Mouse (Mus musculus): ENCODE results near the gene Mdm4. TPM values are rescaled to one million over a fixed set of nuclear protein-coding genes. Genes with fewer than 3 reads are reported as not detected.
A peak's percentile ranks its signal among the peaks of the same experiment; 100 is the strongest.
"Not testable (repeated sequence)": the region's sequence is repeated elsewhere in the genome, so short reads cannot be mapped to it uniquely, and the experiment has no call there.

Mdm4 gene
- polyA plus RNA-seq, 1 experiment = 122 TPM

DNA sequence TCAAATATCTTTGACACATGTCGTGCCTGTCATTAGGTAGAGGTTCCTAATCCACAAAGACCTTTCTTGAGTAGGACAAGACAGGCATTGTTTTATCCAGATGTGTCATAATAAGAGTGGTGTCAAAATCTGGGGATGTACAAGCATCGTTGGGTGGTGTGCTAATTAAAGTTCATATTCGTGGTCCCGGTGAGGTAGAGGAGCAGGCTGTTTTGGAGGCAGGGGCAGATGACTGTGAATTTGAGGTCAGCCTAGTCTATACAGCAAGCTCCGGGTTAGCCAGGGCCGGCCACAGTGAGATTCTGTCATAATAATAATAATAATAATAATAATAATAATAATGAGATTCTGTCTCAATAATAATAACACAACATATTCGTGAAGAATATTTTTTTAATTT lies 5.9 kb downstream of the Mdm4 start:
- Histone ChIP-seq H3K4me1 (ENCODE audit: control insufficient read depth, insufficient read depth, low read length) (peaks cover 5% of the 10 kb centered on the region; the same call in 1 of the 2 replicates), H3K27ac (ENCODE audit: insufficient read depth, low read length) (no peak overlapping the region), H3K4me3 (ENCODE audit: insufficient read depth, low read length) (peak overlapping the region; percentile 98)
- TF ChIP-seq CTCF (IDR thresholded peaks at IDR 0.05; ENCODE audit: borderline replicate concordance, insufficient read depth, low read length) (no peak), POLR2A (IDR thresholded peaks at IDR 0.05; ENCODE audit: low read depth, low read length) (no peak)

GRCm38 (mm10) chr1:133023723-133024122 lies 6.6 kb downstream of the Mdm4 start:
- H3K27ac ChIP-seq (ENCODE audit: insufficient read depth, low read length); H3K4me1 ChIP-seq (ENCODE audit: control insufficient read depth, insufficient read depth, low read length): not testable (repeated sequence)
- H3K4me3 ChIP-seq (ENCODE audit: insufficient read depth, low read length) = peak overlapping the region; percentile 20

GRCm38 (mm10) chr1:133021971-133022370 lies 8.4 kb downstream of the Mdm4 start:
- H3K4me3 ChIP-seq (ENCODE audit: insufficient read depth, low read length); H3K4me1 ChIP-seq (ENCODE audit: control insufficient read depth, insufficient read depth, low read length); H3K27ac ChIP-seq (ENCODE audit: insufficient read depth, low read length): not testable (repeated sequence)

GRCm38 (mm10) chr1:133021391-133021790 lies 9.0 kb downstream of the Mdm4 start:
- Histone ChIP-seq H3K4me1 (ENCODE audit: control insufficient read depth, insufficient read depth, low read length) (peaks cover 5% of the 10 kb centered on the region; the same call in 1 of the 2 replicates), H3K27ac (ENCODE audit: insufficient read depth, low read length) (peak overlapping the region; percentile 85), H3K4me3 (ENCODE audit: insufficient read depth, low read length) (no peak overlapping the region)
- no peak for TF ChIP-seq CTCF (IDR thresholded peaks at IDR 0.05; ENCODE audit: borderline replicate concordance, insufficient read depth, low read length)
- TF ChIP-seq POLR2A (IDR thresholded peaks at IDR 0.05; ENCODE audit: low read depth, low read length) = no peak

GRCm38 (mm10) chr1:133020137-133020894 lies 10.0 kb downstream of the Mdm4 start:
- no peak for TF ChIP-seq POLR2A (IDR thresholded peaks at IDR 0.05; ENCODE audit: low read depth, low read length)
- no peak for TF ChIP-seq CTCF (IDR thresholded peaks at IDR 0.05; ENCODE audit: borderline replicate concordance, insufficient read depth, low read length)
- Histone ChIP-seq H3K27ac (ENCODE audit: insufficient read depth, low read length) (peak overlapping the region; percentile 98), H3K4me3 (ENCODE audit: insufficient read depth, low read length) (no peak overlapping the region), H3K4me1 (ENCODE audit: control insufficient read depth, insufficient read depth, low read length) (peaks cover 5% of the 10 kb centered on the region; the same call in 1 of the 2 replicates)

DNA sequence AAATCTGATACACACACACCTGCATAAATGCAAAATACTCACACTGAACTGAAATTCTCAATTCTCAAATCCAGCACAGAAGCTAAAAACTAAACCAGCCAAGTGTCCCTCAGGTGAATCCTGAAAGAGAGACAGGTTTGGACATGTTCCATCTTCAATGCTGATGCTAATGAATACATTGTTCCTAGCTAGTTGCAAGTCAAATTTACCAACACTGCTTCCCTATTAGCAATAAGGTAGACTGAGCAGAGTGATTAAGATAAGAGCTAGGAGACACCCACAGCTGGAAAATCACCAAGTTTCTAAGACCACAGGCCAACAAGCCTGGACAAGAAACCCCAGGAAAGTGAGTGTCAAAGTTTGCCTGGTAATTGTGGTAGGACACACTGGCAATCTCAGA lies 11.0 kb downstream of the Mdm4 start:
- H3K4me3 ChIP-seq (ENCODE audit: insufficient read depth, low read length) = no peak overlapping the region
- H3K4me1 ChIP-seq (ENCODE audit: control insufficient read depth, insufficient read depth, low read length) = peaks cover 5% of the 10 kb centered on the region; the same call in 1 of the 2 replicates
- TF ChIP-seq CTCF (IDR thresholded peaks at IDR 0.05; ENCODE audit: borderline replicate concordance, insufficient read depth, low read length) (no peak), POLR2A (IDR thresholded peaks at IDR 0.05; ENCODE audit: low read depth, low read length) (no peak)
- H3K27ac ChIP-seq (ENCODE audit: insufficient read depth, low read length) = peak overlapping the region; percentile 98

GRCm38 (mm10) chr1:133018580-133018979 lies 11.8 kb downstream of the Mdm4 start:
- peaks cover 5% of the 10 kb centered on the region; the same call in 1 of the 2 replicates for H3K4me1 ChIP-seq (ENCODE audit: control insufficient read depth, insufficient read depth, low read length)
- TF ChIP-seq CTCF (IDR thresholded peaks at IDR 0.05; ENCODE audit: borderline replicate concordance, insufficient read depth, low read length) (no peak), POLR2A (IDR thresholded peaks at IDR 0.05; ENCODE audit: low read depth, low read length) (no peak)
- H3K27ac ChIP-seq (ENCODE audit: insufficient read depth, low read length) = peak overlapping the region; percentile 98
- H3K4me3 ChIP-seq (ENCODE audit: insufficient read depth, low read length) = no peak overlapping the region

DNA sequence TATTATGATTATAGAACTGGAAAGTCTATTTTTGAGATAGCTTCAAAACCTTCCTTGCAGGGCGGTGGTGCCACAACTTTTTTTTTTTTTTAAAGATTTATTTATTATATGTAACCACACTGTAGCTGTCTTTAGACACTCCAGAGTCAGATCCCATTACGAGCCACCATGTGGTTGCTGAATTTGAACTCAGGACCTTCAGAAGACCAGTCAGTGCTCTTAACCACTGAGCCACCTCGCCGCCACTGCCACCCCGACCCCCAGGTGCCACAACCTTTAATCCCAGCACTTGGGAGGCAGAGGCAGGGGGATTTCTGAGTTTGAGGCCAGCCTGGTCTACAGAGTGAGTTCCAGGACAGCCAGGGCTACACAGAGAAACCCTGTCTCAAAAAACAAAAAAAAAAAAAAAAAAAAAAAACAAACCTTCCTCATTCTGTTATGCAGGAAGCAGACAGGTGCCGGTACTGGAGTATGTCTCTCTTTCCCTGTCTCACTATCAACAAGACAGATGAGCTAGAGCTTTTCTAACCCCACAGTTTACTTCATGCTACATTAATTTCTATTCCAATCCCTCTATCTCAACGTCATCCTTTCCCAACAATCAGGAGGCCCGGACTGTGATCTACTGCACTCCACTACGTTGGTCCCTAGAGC lies 13.5 kb downstream of the Mdm4 start:
- no peak for TF ChIP-seq POLR2A (IDR thresholded peaks at IDR 0.05; ENCODE audit: low read depth, low read length)
- TF ChIP-seq CTCF (IDR thresholded peaks at IDR 0.05; ENCODE audit: borderline replicate concordance, insufficient read depth, low read length) = no peak
- Histone ChIP-seq H3K27ac (ENCODE audit: insufficient read depth, low read length) (no peak overlapping the region), H3K4me1 (ENCODE audit: control insufficient read depth, insufficient read depth, low read length) (peaks cover 5% of the 10 kb centered on the region; the same call in 1 of the 2 replicates), H3K4me3 (ENCODE audit: insufficient read depth, low read length) (no peak overlapping the region)

DNA sequence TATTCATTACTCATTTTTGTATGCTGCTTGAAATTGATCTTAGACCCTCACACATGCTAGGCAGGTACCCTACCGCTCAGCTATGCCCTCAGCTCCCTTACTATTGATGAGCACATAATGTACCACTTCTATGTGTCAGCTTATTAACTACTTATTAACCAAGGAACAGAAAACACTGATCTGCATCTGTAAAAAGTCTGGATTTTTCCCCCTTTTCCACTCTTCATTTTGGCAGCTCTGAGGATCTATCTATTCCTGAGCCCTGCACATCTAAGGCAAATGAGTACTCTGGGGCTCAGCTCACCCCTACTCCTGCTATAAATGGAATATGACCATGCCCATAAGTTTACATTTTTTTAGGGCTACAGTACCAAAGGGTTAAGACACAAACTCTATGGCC lies 16.2 kb downstream of the Mdm4 start:
- Histone ChIP-seq H3K27ac (ENCODE audit: insufficient read depth, low read length) (no peak overlapping the region), H3K4me1 (ENCODE audit: control insufficient read depth, insufficient read depth, low read length) (no peaks in the 10 kb centered on the region), H3K4me3 (ENCODE audit: insufficient read depth, low read length) (no peak overlapping the region)
- TF ChIP-seq POLR2A (IDR thresholded peaks at IDR 0.05; ENCODE audit: low read depth, low read length) = no peak
- no peak for TF ChIP-seq CTCF (IDR thresholded peaks at IDR 0.05; ENCODE audit: borderline replicate concordance, insufficient read depth, low read length)

GRCm38 (mm10) chr1:133013331-133013730 lies 17.0 kb downstream of the Mdm4 start:
- no peaks in the 10 kb centered on the region for H3K4me1 ChIP-seq (ENCODE audit: control insufficient read depth, insufficient read depth, low read length)
- TF ChIP-seq POLR2A (IDR thresholded peaks at IDR 0.05; ENCODE audit: low read depth, low read length) (no peak), CTCF (IDR thresholded peaks at IDR 0.05; ENCODE audit: borderline replicate concordance, insufficient read depth, low read length) (no peak)
- H3K4me3 ChIP-seq (ENCODE audit: insufficient read depth, low read length) = no peak overlapping the region
- no peak overlapping the region for H3K27ac ChIP-seq (ENCODE audit: insufficient read depth, low read length)

Data from embryonic fibroblast, embryonic 13.5 days (primary cell).